Mouse (Mus musculus) limb, embryonic 14.5 days (tissue): ENCODE data around the gene Cyp17a1. TPM values are rescaled to one million over a fixed set of nuclear protein-coding genes. Genes with fewer than 3 reads are reported as not detected.

Experiments used
- ATAC-seq: fragments of 200-750 bp; cut with Nextera tagmentation; 2 replicates; pipeline ENCODE4 v1.8.0; 2017; ENCODE audit warnings: low read depth, moderate number of reproducible peaks, moderate TSS enrichment; ENCODE audit not compliant: low FRiP score
- DNase-seq: peaks from one replicate; pipeline ENCODE4 v3.0.0-alpha.2; 2015; ENCODE audit warnings: low spot score
- H3K27ac ChIP-seq: fragments of 300-500 bp; sonication (generic); replicated peaks from 2 replicates; pipeline ENCODE4 v1.5.1; 2014; ENCODE audit warnings: low read depth, mild to moderate bottlenecking, low read length, moderate library complexity, mixed read lengths
- H3K27me3 ChIP-seq: fragments of 300-500 bp; sonication (generic); 2 replicates; pipeline ENCODE4 v1.6.1; 2014; ENCODE audit warnings: low read length, mixed read lengths; ENCODE audit not compliant: control insufficient read depth, insufficient read depth
- H3K36me3 ChIP-seq: fragments of 300-500 bp; sonication (generic); 2 replicates; pipeline ENCODE4 v1.6.1; 2014; ENCODE audit warnings: mild to moderate bottlenecking, low read length, moderate library complexity, mixed read lengths; ENCODE audit not compliant: control insufficient read depth, insufficient read depth
- H3K4me1 ChIP-seq: fragments of 300-500 bp; sonication (generic); 2 replicates; pipeline ENCODE4 v1.6.1; 2014; ENCODE audit warnings: antibody characterized with exemption, low read length, mixed read lengths; ENCODE audit not compliant: control insufficient read depth, insufficient read depth
- H3K4me2 ChIP-seq: fragments of 300-500 bp; sonication (generic); replicated peaks from 2 replicates; pipeline ENCODE4 v1.6.1; 2014; ENCODE audit warnings: low read depth, mild to moderate bottlenecking, low read length, moderate library complexity; ENCODE audit not compliant: severe bottlenecking
- H3K4me3 ChIP-seq: fragments of 300-500 bp; sonication (generic); replicated peaks from 2 replicates; pipeline ENCODE4 v1.5.1; 2014; ENCODE audit warnings: low read length
- H3K9ac ChIP-seq: fragments of 300-500 bp; sonication (generic); 2 replicates; pipeline ENCODE4 v1.6.1; 2014; ENCODE audit warnings: mild to moderate bottlenecking, low read depth, low read length, moderate library complexity; ENCODE audit not compliant: severe bottlenecking
- H3K9me3 ChIP-seq: fragments of 300-500 bp; sonication (generic); 2 replicates; pipeline ENCODE4 v1.6.1; 2016; ENCODE audit warnings: low read length; ENCODE audit not compliant: control insufficient read depth
- POLR2A ChIP-seq: fragments of 200-500 bp; IDR thresholded peaks from 2 replicates; pipeline ENCODE4 v1.8.0; 2012; ENCODE audit warnings: inconsistent platforms, mild to moderate bottlenecking, moderate library complexity, borderline replicate concordance; ENCODE audit not compliant: insufficient read depth, insufficient read length; ENCODE audit errors: extremely low read depth
- WGBS: fragments of 180-500 bp; shearing (Covaris S2); extraction: QIAGEN DNeasy Blood & Tissue Kit; methylation state at CpG from one replicate; pipeline ENCODE4 v1.1.7; 2014; 5-methylcytosine and 5-hydroxymethylcytosine counted together
- polyA plus RNA-seq, 2 experiments: library from polyadenylated mRNA; depleted of rRNA in 1 of 2; stranded (reverse) in 1 of 2; unstranded in 1 of 2; fragments of >200 nt; fragmentation: Nextera tagmentation in 1 of 2; extraction: Ambion mirVana in 1 of 2; gene quantifications; 2 replicates each; pipeline versions ENCODE4 v1.2.1 to v1.2.3; 2012 to 2014

The Cyp17a1 gene
- polyA plus RNA-seq, 2 experiments: 0.20 to 0.23 TPM

- Histone ChIP-seq H3K27me3 (no peaks in the 10 kb centered on the region), H3K36me3 (peaks cover 11% of the 10 kb centered on the region), H3K9me3 (no peaks in the 10 kb centered on the region), H3K4me3 (no peak overlapping the region), H3K9ac (no peak overlapping the region), H3K4me1 (peaks cover 16% of the 10 kb centered on the region), H3K27ac (no peak overlapping the region), H3K4me2 (no peak overlapping the region)
- DNase-seq (no peak), ATAC-seq (no peak)
- TF ChIP-seq POLR2A: no peak
- 90% methylated on average over 8 of the region's 8 CpGs for WGBS
Observed at GRCm38 (mm10) chr19:46617361-46617760, 55.6 kb downstream of the Cyp17a1 start.

Other genes starting within 250 kb of the Cyp17a1 start
- 22.7 and 32.5 TPM in 2 replicates for gene Trim8, start 171.5 kb downstream of the Cyp17a1 start, polyA plus RNA-seq (2012; rRNA removed)
- gene Trim8, start 171.5 kb downstream of the Cyp17a1 start, polyA plus RNA-seq (2014; fragmentation: Nextera tagmentation; extraction: Ambion mirVana): 21.5 and 23.1 TPM in 2 replicates
- 93.0 and 120 TPM in 2 replicates for gene Arl3, start 100.0 kb downstream of the Cyp17a1 start, polyA plus RNA-seq (2012; rRNA removed)
- 87.2 and 97.8 TPM in 2 replicates for gene Arl3, start 100.0 kb downstream of the Cyp17a1 start, polyA plus RNA-seq (2014; fragmentation: Nextera tagmentation; extraction: Ambion mirVana)
- 26.4 and 26.7 TPM in 2 replicates for gene Sfxn2, start 99.8 kb downstream of the Cyp17a1 start, polyA plus RNA-seq (2012; rRNA removed)
- 21.2 and 22.0 TPM in 2 replicates for gene Sfxn2, start 99.8 kb downstream of the Cyp17a1 start, polyA plus RNA-seq (2014; fragmentation: Nextera tagmentation; extraction: Ambion mirVana)
- 44.0 and 54.1 TPM in 2 replicates for gene Wbp1l, start 74.1 kb downstream of the Cyp17a1 start, polyA plus RNA-seq (2012; rRNA removed)
- 42.6 and 43.8 TPM in 2 replicates for gene Wbp1l, start 74.1 kb downstream of the Cyp17a1 start, polyA plus RNA-seq (2014; fragmentation: Nextera tagmentation; extraction: Ambion mirVana)
- 9.0 and 9.5 TPM in 2 replicates for gene Borcs7, start 16.7 kb upstream of the Cyp17a1 start, polyA plus RNA-seq (2012; rRNA removed)
- gene Borcs7, start 16.7 kb upstream of the Cyp17a1 start, polyA plus RNA-seq (2014; fragmentation: Nextera tagmentation; extraction: Ambion mirVana): 13.5 and 13.7 TPM in 2 replicates
- gene As3mt, start 34.3 kb upstream of the Cyp17a1 start, polyA plus RNA-seq (2012; rRNA removed): 13.1 and 16.2 TPM in 2 replicates
- 26.8 and 28.2 TPM in 2 replicates for gene As3mt, start 34.3 kb upstream of the Cyp17a1 start, polyA plus RNA-seq (2014; fragmentation: Nextera tagmentation; extraction: Ambion mirVana)
- gene Cnnm2, start 88.4 kb upstream of the Cyp17a1 start, polyA plus RNA-seq (2012; rRNA removed): 6.7 and 9.8 TPM in 2 replicates
- gene Cnnm2, start 88.4 kb upstream of the Cyp17a1 start, polyA plus RNA-seq (2014; fragmentation: Nextera tagmentation; extraction: Ambion mirVana): 4.8 TPM in 2 replicates